Mouse (Mus musculus): ENCODE measurements around the gene Sh3bgr. TPM values are rescaled to one million over a fixed set of nuclear protein-coding genes. Genes with fewer than 3 reads are reported as not detected.
A peak's percentile ranks its signal among the peaks of the same experiment; 100 is the strongest.

The Sh3bgr gene
- polyA plus RNA-seq, 1 experiment from 2014 or later = 60.9 TPM

GRCm38 (mm10) chr16:96228438-96228837 is 28.2 kb downstream of the Sh3bgr start:
- ATAC-seq (ENCODE audit: insufficient read depth, low FRiP score) = 0 out of 2 replicates have a peak, but pooled peaks have one; percentile 33

GRCm38 (mm10) chr16:96229044-96229555 is 28.9 kb downstream of the Sh3bgr start:
- Histone ChIP-seq H3K9ac (ENCODE audit: low read length) (no peak overlapping the region), H3K27me3 (ENCODE audit: control insufficient read depth, insufficient read depth, low read length) (no peaks in the 10 kb centered on the region), H3K36me3 (ENCODE audit: control insufficient read depth, insufficient read depth, low read length) (no peaks in the 10 kb centered on the region), H3K4me2 (ENCODE audit: low read depth, low read length) (no peak overlapping the region), H3K9me3 (replicated peaks; ENCODE audit: control insufficient read depth, low read length) (no peaks in the 10 kb centered on the region), H3K27ac (ENCODE audit: low read length) (no peak overlapping the region), H3K4me1 (ENCODE audit: control insufficient read depth, insufficient read depth, low read length) (no peaks in the 10 kb centered on the region), H3K4me3 (replicated peaks; ENCODE audit: low read length) (no peak overlapping the region)
- 56% methylated on average over 8 of the region's 8 CpGs for WGBS
- no peak for ATAC-seq (ENCODE audit: insufficient read depth, low FRiP score)

More at GRCm38 (mm10) chr16:96228438-96228837, 28.2 kb downstream of the Sh3bgr start:
- no peak overlapping the region for H3K27ac ChIP-seq (ENCODE audit: low read length)
- no peaks in the 10 kb centered on the region for H3K4me1 ChIP-seq (ENCODE audit: control insufficient read depth, insufficient read depth, low read length)
- H3K36me3 ChIP-seq (ENCODE audit: control insufficient read depth, insufficient read depth, low read length) = no peaks in the 10 kb centered on the region
- H3K4me2 ChIP-seq (ENCODE audit: low read depth, low read length) = no peak overlapping the region
- no peak overlapping the region for H3K9ac ChIP-seq (ENCODE audit: low read length)
- H3K4me3 ChIP-seq (replicated peaks; ENCODE audit: low read length) = no peak overlapping the region
- no peaks in the 10 kb centered on the region for H3K27me3 ChIP-seq (ENCODE audit: control insufficient read depth, insufficient read depth, low read length)
- WGBS = 47% methylated on average over 13 of the region's 13 CpGs
- no peaks in the 10 kb centered on the region for H3K9me3 ChIP-seq (replicated peaks; ENCODE audit: control insufficient read depth, low read length)

GRCm38 (mm10) chr16:96230411-96230810 is 30.2 kb downstream of the Sh3bgr start:
- no peak overlapping the region for H3K4me3 ChIP-seq (replicated peaks; ENCODE audit: low read length)
- H3K4me1 ChIP-seq (ENCODE audit: control insufficient read depth, insufficient read depth, low read length) = no peaks in the 10 kb centered on the region
- ATAC-seq (ENCODE audit: insufficient read depth, low FRiP score) = 0 out of 2 replicates have a peak, but pooled peaks have one; percentile 66
- H3K36me3 ChIP-seq (ENCODE audit: control insufficient read depth, insufficient read depth, low read length) = no peaks in the 10 kb centered on the region
- 33% methylated on average over 11 of the region's 11 CpGs for WGBS
- no peak overlapping the region for H3K27ac ChIP-seq (ENCODE audit: low read length)
- H3K4me2 ChIP-seq (ENCODE audit: low read depth, low read length) = no peak overlapping the region
- H3K9ac ChIP-seq (ENCODE audit: low read length) = no peak overlapping the region
- H3K9me3 ChIP-seq (replicated peaks; ENCODE audit: control insufficient read depth, low read length) = no peaks in the 10 kb centered on the region
- H3K27me3 ChIP-seq (ENCODE audit: control insufficient read depth, insufficient read depth, low read length) = no peaks in the 10 kb centered on the region

GRCm38 (mm10) chr16:96231251-96231650 is 31.0 kb downstream of the Sh3bgr start:
- Histone ChIP-seq H3K4me2 (ENCODE audit: low read depth, low read length) (no peak overlapping the region), H3K27me3 (ENCODE audit: control insufficient read depth, insufficient read depth, low read length) (no peaks in the 10 kb centered on the region), H3K36me3 (ENCODE audit: control insufficient read depth, insufficient read depth, low read length) (no peaks in the 10 kb centered on the region), H3K4me3 (replicated peaks; ENCODE audit: low read length) (no peak overlapping the region), H3K4me1 (ENCODE audit: control insufficient read depth, insufficient read depth, low read length) (no peaks in the 10 kb centered on the region), H3K27ac (ENCODE audit: low read length) (no peak overlapping the region), H3K9me3 (replicated peaks; ENCODE audit: control insufficient read depth, low read length) (no peaks in the 10 kb centered on the region), H3K9ac (ENCODE audit: low read length) (no peak overlapping the region)
- no peak for ATAC-seq (ENCODE audit: insufficient read depth, low FRiP score)
- 90% methylated on average over 4 of the region's 4 CpGs for WGBS

GRCm38 (mm10) chr16:96231974-96232373 is 31.7 kb downstream of the Sh3bgr start:
- no peaks in the 10 kb centered on the region for H3K36me3 ChIP-seq (ENCODE audit: control insufficient read depth, insufficient read depth, low read length)
- no peak overlapping the region for H3K4me2 ChIP-seq (ENCODE audit: low read depth, low read length)
- no peak for ATAC-seq (ENCODE audit: insufficient read depth, low FRiP score)
- H3K27ac ChIP-seq (ENCODE audit: low read length) = no peak overlapping the region
- 80% methylated on average over 8 of the region's 8 CpGs for WGBS
- no peaks in the 10 kb centered on the region for H3K9me3 ChIP-seq (replicated peaks; ENCODE audit: control insufficient read depth, low read length)
- no peaks in the 10 kb centered on the region for H3K27me3 ChIP-seq (ENCODE audit: control insufficient read depth, insufficient read depth, low read length)
- H3K9ac ChIP-seq (ENCODE audit: low read length) = no peak overlapping the region
- H3K4me1 ChIP-seq (ENCODE audit: control insufficient read depth, insufficient read depth, low read length) = no peaks in the 10 kb centered on the region
- no peak overlapping the region for H3K4me3 ChIP-seq (replicated peaks; ENCODE audit: low read length)

GRCm38 (mm10) chr16:96233996-96234395 is 33.7 kb downstream of the Sh3bgr start:
- 86% methylated on average over 8 of the region's 8 CpGs for WGBS
- Histone ChIP-seq H3K27ac (ENCODE audit: low read length) (no peak overlapping the region), H3K4me3 (replicated peaks; ENCODE audit: low read length) (no peak overlapping the region), H3K36me3 (ENCODE audit: control insufficient read depth, insufficient read depth, low read length) (no peaks in the 10 kb centered on the region), H3K4me1 (ENCODE audit: control insufficient read depth, insufficient read depth, low read length) (no peaks in the 10 kb centered on the region), H3K9me3 (replicated peaks; ENCODE audit: control insufficient read depth, low read length) (no peaks in the 10 kb centered on the region), H3K27me3 (ENCODE audit: control insufficient read depth, insufficient read depth, low read length) (no peaks in the 10 kb centered on the region), H3K9ac (ENCODE audit: low read length) (no peak overlapping the region), H3K4me2 (ENCODE audit: low read depth, low read length) (no peak overlapping the region)
- no peak for ATAC-seq (ENCODE audit: insufficient read depth, low FRiP score)

GRCm38 (mm10) chr16:96235366-96235970 is 35.2 kb downstream of the Sh3bgr start, which contains the start of gene B3galt5:
TSS of gene B3galt5 (plus strand) at chr16:96235801.
- H3K4me2 ChIP-seq (ENCODE audit: low read depth, low read length) = no peak within 1 kb of the TSS
- no peak within 1 kb of the TSS for H3K27ac ChIP-seq (ENCODE audit: low read length)
- no peaks in the 10 kb centered on the region for H3K9me3 ChIP-seq (replicated peaks; ENCODE audit: control insufficient read depth, low read length)
- H3K9ac ChIP-seq (ENCODE audit: low read length) = no peak within 1 kb of the TSS
- no peak for ATAC-seq (ENCODE audit: insufficient read depth, low FRiP score)
- H3K4me1 ChIP-seq (ENCODE audit: control insufficient read depth, insufficient read depth, low read length) = no peaks in the 10 kb centered on the region
- 75% methylated on average over 17 of the region's 17 CpGs for WGBS
- H3K4me3 ChIP-seq (replicated peaks; ENCODE audit: low read length) = no peak within 1 kb of the TSS
- H3K27me3 ChIP-seq (ENCODE audit: control insufficient read depth, insufficient read depth, low read length) = no peaks in the 10 kb centered on the region
- no peaks in the 10 kb centered on the region for H3K36me3 ChIP-seq (ENCODE audit: control insufficient read depth, insufficient read depth, low read length)

- no peak for ATAC-seq (ENCODE audit: insufficient read depth, low FRiP score)
- no peaks in the 10 kb centered on the region for H3K4me1 ChIP-seq (ENCODE audit: control insufficient read depth, insufficient read depth, low read length)
Observed at GRCm38 (mm10) chr16:96244496-96244895, 44.2 kb downstream of the Sh3bgr start.

GRCm38 (mm10) chr16:96249635-96250034 is 49.4 kb downstream of the Sh3bgr start:
- H3K27ac ChIP-seq (ENCODE audit: low read length) = no peak overlapping the region
- no peak overlapping the region for H3K4me2 ChIP-seq (ENCODE audit: low read depth, low read length)

More at GRCm38 (mm10) chr16:96244496-96244895, 44.2 kb downstream of the Sh3bgr start:
- H3K27me3 ChIP-seq (ENCODE audit: control insufficient read depth, insufficient read depth, low read length) = no peaks in the 10 kb centered on the region
- no peak overlapping the region for H3K27ac ChIP-seq (ENCODE audit: low read length)
- peaks cover 5% of the 10 kb centered on the region; the same call in 1 of the 2 replicates for H3K9me3 ChIP-seq (replicated peaks; ENCODE audit: control insufficient read depth, low read length)
- H3K9ac ChIP-seq (ENCODE audit: low read length) = no peak overlapping the region
- H3K4me2 ChIP-seq (ENCODE audit: low read depth, low read length) = no peak overlapping the region
- 72% methylated on average over 6 of the region's 6 CpGs for WGBS
- H3K36me3 ChIP-seq (ENCODE audit: control insufficient read depth, insufficient read depth, low read length) = no peaks in the 10 kb centered on the region
- H3K4me3 ChIP-seq (replicated peaks; ENCODE audit: low read length) = no peak overlapping the region

More at GRCm38 (mm10) chr16:96249635-96250034, 49.4 kb downstream of the Sh3bgr start:
- H3K9me3 ChIP-seq (replicated peaks; ENCODE audit: control insufficient read depth, low read length) = peaks cover 5% of the 10 kb centered on the region; the same call in 1 of the 2 replicates
- H3K36me3 ChIP-seq (ENCODE audit: control insufficient read depth, insufficient read depth, low read length) = no peaks in the 10 kb centered on the region
- H3K4me1 ChIP-seq (ENCODE audit: control insufficient read depth, insufficient read depth, low read length) = no peaks in the 10 kb centered on the region
- H3K4me3 ChIP-seq (replicated peaks; ENCODE audit: low read length) = no peak overlapping the region
- ATAC-seq (ENCODE audit: insufficient read depth, low FRiP score) = no peak
- H3K27me3 ChIP-seq (ENCODE audit: control insufficient read depth, insufficient read depth, low read length) = no peaks in the 10 kb centered on the region
- 77% methylated on average over 7 of the region's 7 CpGs for WGBS
- no peak overlapping the region for H3K9ac ChIP-seq (ENCODE audit: low read length)
